Mouse (Mus musculus): ENCODE data around the gene Magi2. TPM values are rescaled to one million over a fixed set of nuclear protein-coding genes. Genes with fewer than 3 reads are reported as not detected.
"Not testable (repeated sequence)": the region's sequence is repeated elsewhere in the genome, so short reads cannot be mapped to it uniquely, and the experiment has no call there.

The Magi2 gene
- polyA plus RNA-seq, 3 experiments from 2014 or later, result 0.15 to 0.30 (median 0.26) TPM

DNA sequence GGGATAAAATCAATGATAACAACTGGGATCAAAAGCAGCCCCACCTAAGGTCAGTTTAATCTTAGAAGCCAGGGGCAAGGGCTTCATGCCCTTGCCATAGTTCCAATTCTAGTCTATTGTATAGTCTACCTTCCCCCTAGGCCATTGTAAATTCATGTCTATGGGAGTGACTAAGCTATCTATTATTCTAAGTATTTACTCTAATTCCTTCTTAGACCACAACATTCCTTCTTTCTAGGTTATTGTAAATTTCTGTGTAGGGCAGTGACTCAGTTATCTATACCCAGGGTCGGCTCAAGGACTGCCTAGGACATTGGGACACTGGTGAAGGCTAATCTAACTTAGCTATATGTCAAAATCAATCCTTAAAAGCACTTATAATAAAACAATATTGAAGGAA, 1487.8 kb downstream of the Magi2 start:
- not testable (repeated sequence) for ATAC-seq

GRCm38 (mm10) chr5:20715980-20716379, 1489.1 kb downstream of the Magi2 start:
- ATAC-seq, result not testable (repeated sequence)

DNA sequence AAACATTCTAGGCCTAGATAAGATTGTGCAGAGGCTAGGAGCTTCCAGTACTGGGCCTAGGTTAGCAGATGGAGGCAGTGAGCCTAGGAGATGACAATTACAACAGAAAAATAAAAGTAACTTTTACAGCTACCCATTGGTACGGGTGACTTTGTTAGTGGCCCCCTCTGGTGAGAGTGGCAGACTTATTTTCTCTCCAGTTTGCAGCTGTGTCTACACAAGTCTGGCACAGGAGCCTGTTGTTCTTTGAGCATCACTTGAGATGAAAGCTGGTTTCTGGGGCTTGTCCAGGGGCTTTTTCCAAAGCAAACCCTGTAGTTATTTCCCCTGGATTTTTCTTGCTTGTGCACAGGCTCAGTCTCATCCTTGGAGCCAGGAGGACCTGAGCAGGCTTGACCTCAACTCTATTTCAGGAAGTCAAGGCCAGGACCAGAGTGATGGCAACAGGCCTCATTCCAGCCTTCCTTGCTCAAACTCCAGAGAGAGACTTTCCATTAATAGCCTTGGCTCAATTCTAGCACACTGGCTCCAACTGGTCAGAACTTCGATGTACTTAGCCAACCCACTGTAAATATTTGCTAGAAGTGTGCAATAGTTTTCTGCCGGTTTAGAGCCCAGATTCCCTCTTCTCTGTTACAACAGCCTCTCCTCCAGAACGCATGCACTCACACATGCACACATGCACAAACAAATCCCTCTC, 1493.5 kb downstream of the Magi2 start:
- no peak for ATAC-seq

GRCm38 (mm10) chr5:20723226-20723625, 1496.4 kb downstream of the Magi2 start:
- ATAC-seq, result not testable (repeated sequence)

GRCm38 (mm10) chr5:20738795-20739194, 1512.0 kb downstream of the Magi2 start:
- no peak for ATAC-seq

GRCm38 (mm10) chr5:20741193-20741592, 1514.4 kb downstream of the Magi2 start:
- ATAC-seq, result no peak

- ATAC-seq, result no peak
Measured at GRCm38 (mm10) chr5:20741936-20742335, 1515.1 kb downstream of the Magi2 start.

DNA sequence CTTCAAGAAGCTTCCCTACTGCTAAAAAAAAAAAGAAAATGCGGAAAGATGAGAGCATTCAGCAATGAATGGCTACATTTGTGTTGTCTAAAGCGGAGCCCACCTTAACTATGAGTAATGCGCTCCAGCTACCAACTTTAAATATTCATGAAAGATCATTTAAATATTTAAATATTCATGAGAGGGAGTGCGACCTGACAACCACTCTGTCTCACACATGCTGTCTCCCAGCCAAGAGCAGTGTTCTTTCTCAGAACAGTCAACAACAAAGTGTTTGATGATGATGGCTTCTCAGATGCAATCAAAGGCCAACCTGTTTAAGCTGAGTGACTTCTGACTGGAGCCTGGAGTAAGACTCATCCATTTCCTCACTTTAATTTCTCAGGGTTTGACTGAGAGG, 1521.3 kb downstream of the Magi2 start:
- ATAC-seq, result no peak

- no peak for ATAC-seq
Measured at GRCm38 (mm10) chr5:20748856-20749255, 1522.0 kb downstream of the Magi2 start.

DNA sequence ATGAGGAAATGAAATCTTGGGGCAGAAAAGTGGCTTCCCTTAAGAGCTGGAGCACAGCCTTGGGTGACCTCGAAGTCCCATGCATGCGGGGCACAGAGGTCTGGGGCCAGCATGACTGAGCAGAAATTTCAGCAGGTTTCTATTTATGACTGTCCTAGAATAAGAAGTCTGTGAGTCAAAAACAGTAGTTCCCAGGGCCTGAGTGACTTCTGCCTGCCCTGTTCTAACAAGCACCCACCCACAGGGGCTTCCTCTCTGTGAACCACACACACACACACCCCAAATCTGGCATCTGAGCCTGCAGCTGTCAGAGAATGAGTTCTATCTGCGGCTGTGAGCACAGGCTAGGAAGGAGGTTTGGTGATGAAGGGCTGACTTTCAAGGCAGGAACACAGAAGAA, 1522.7 kb downstream of the Magi2 start:
- no peak for ATAC-seq

DNA sequence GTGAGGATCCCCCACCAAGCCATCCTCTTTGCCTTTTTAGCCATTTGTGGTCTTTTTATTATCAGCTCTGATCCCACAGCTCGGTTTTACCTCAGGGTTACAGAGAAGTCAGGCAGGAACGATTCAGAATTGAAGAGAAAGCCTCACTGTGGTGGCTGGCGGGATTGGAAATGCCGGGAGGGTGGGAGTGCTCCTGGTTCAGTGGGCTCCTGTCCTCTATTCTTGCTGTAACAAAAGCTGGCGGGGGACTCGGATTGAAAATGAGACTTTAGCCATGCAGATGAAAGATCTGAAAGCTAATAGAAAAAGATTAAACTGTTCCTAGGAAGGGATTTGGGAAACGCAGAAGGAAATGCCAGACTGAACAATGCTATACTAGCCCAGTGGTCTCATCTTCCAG, 1524.2 kb downstream of the Magi2 start:
- ATAC-seq, result no peak

DNA sequence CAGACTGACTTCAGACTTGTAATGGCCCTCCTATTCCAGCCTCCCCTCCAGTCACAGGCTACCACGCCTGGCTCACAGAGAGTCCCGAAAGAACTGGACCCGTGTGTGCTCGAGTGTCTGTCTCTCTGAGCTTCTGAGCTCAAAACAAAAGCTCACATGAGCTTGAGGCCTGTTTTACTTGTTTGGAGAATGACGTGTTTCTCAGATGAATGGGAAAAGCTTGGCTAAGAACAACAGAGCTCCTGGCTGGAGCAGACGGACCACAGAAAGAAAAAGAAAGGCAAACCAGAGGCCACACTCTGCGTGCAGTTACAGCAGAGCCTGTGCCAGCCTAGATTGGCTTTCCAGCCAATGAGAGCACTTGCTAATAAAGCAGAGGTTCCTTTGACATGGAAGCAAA, 1524.9 kb downstream of the Magi2 start:
- ATAC-seq, result no peak

DNA sequence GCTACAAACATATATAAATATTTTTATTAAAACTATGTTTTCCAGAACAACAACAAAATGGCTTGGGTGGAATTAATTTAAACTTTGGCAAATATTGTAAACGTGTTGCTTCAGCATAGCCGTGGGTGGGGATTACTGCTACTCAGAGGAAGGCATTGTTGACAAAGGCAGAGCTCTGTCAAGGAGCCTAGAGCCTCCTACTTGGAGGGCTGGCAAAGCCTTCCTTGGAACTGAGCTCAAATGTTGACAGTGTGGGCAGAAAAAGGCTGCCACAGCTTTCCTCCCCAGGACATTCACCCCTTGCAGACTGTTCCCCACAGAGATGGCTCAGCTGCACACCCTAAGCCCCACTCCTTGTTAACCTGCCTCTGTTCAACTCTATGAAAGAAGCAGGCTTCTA, 1526.3 kb downstream of the Magi2 start:
- ATAC-seq, result no peak

- no peak for ATAC-seq
Measured at GRCm38 (mm10) chr5:20753963-20754362, 1527.1 kb downstream of the Magi2 start.

Data from inflammation-experienced regulatory T-cells, adult 6 months (primary cell).